Mouse (Mus musculus) cerebellum, adult 2 months (tissue): ENCODE data around the gene Adamtsl1.

Source experiments
- CTCF ChIP-seq: fragments of 200-500 bp; IDR thresholded peaks from 2 replicates; pipeline ENCODE4 v1.5.1; 2011; ENCODE audit warnings: low read depth, mild to moderate bottlenecking, control low read depth, low read length, moderate library complexity, borderline replicate concordance; ENCODE audit not compliant: insufficient read depth
- POLR2A ChIP-seq: fragments of 200-500 bp; IDR thresholded peaks from 2 replicates; pipeline ENCODE4 v1.6.1; 2011; ENCODE audit warnings: low read length, control low read depth, borderline replicate concordance; ENCODE audit not compliant: insufficient read depth

GRCm38 (mm10) chr4:85764476-85764875 lies 250.5 kb downstream of the Adamtsl1 start:
- TF ChIP-seq POLR2A (no peak), CTCF (no peak)
